Mouse (Mus musculus): ENCODE measurements around the gene Megf11.
A peak's percentile ranks its signal among the peaks of the same experiment; 100 is the strongest.

Megf11 gene

GRCm38 (mm10) chr9:64528061-64528460 lies 142.6 kb downstream of the Megf11 start:
- no peak for DNase-seq

- DNase-seq: no peak
Observed at GRCm38 (mm10) chr9:64528595-64528994, 143.2 kb downstream of the Megf11 start.

GRCm38 (mm10) chr9:64531935-64532334 lies 146.5 kb downstream of the Megf11 start:
- no peak for DNase-seq

- peak; percentile 75 for DNase-seq
Observed at GRCm38 (mm10) chr9:64532711-64533242, 147.4 kb downstream of the Megf11 start.

- DNase-seq: peak; percentile 95
Observed at GRCm38 (mm10) chr9:64533488-64534119, 148.2 kb downstream of the Megf11 start.

GRCm38 (mm10) chr9:64534313-64534712 lies 148.9 kb downstream of the Megf11 start:
- DNase-seq: peak; percentile 54

GRCm38 (mm10) chr9:64534856-64535539 lies 149.6 kb downstream of the Megf11 start:
- DNase-seq: peak; percentile 56

- no peak for DNase-seq
Observed at GRCm38 (mm10) chr9:64537821-64538220, 152.4 kb downstream of the Megf11 start.

GRCm38 (mm10) chr9:64542246-64542645 lies 156.8 kb downstream of the Megf11 start:
- no peak for DNase-seq

- DNase-seq: no peak
Observed at GRCm38 (mm10) chr9:64543125-64543524, 157.7 kb downstream of the Megf11 start.

- no peak for DNase-seq
Observed at GRCm38 (mm10) chr9:64546344-64546991, 161.0 kb downstream of the Megf11 start.

GRCm38 (mm10) chr9:64548332-64548731 lies 162.9 kb downstream of the Megf11 start:
- no peak for DNase-seq

- no peak for DNase-seq
Observed at GRCm38 (mm10) chr9:64551307-64551706, 165.9 kb downstream of the Megf11 start.

GRCm38 (mm10) chr9:64552046-64552445 lies 166.6 kb downstream of the Megf11 start:
- DNase-seq: no peak

- no peak for DNase-seq
Observed at GRCm38 (mm10) chr9:64553441-64553840, 168.0 kb downstream of the Megf11 start.

- no peak for DNase-seq
Observed at GRCm38 (mm10) chr9:64555620-64556019, 170.2 kb downstream of the Megf11 start.

- DNase-seq: no peak
Observed at GRCm38 (mm10) chr9:64557110-64557745, 171.8 kb downstream of the Megf11 start.

GRCm38 (mm10) chr9:64557846-64558530 lies 172.6 kb downstream of the Megf11 start:
- DNase-seq: no peak

- DNase-seq: peak; percentile 76
Observed at GRCm38 (mm10) chr9:64564315-64564767, 178.9 kb downstream of the Megf11 start.

GRCm38 (mm10) chr9:64565915-64566314 lies 180.5 kb downstream of the Megf11 start:
- peak; percentile 83 for DNase-seq

- DNase-seq: peak; percentile 49
Observed at GRCm38 (mm10) chr9:64566376-64566775, 180.9 kb downstream of the Megf11 start.

- no peak for DNase-seq
Observed at GRCm38 (mm10) chr9:64567482-64567881, 182.1 kb downstream of the Megf11 start.
